Comparison of ENCODE assay signal across 9 mouse cellular contexts in the genomic region with DNA sequence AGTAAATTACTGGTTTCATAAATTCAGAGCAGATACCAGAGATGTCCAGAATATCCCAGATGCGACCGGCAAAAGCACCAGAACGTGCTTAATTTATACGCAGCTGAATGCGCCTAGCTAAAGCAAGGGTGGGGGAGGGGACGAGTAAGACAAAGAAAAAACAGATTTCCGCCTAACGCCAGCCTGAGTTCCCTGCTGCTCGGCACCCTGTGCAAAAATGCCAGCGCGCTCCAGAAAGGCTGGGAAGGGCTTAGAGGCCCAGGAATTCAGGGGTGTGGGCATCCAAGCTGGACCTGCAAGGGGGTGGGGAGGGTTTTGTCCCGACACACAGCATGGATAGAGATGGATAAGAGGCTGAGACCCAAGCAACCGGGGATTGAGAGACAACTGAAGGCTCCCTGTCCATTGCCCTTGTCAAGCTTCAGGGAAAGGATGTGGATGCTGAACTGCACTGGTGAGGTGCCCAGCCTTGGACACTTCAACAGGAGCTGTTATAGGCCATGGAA.
DNase-seq lines count a peak whose midpoint lies in the region; ATAC-seq lines count a peak whose summit lies in the region.
"Had no signal": no experiment of that assay in that cellular context is flagged by ENCODE, and none has a peak within 500 bp of the region (broad histone marks: within the 10 kb centered on the region; RNA-seq: fewer than 3 reads in every experiment).

No protein-coding gene starts in this region.

- H3K9ac ChIP-seq in embryonic facial prominence, embryonic 13.5 days: peak overlapping the region; percentile 57
- no peak overlapping the region; the same call in 1 of the 2 replicates for H3K9ac ChIP-seq in intestine, embryonic 14.5 days (ENCODE audit: low read length)
- peak overlapping the region; percentile 67 for H3K9ac ChIP-seq in midbrain, embryonic 16.5 days (ENCODE audit: low read depth, low read length)

- no peaks in the 10 kb centered on the region for H3K36me3 ChIP-seq in embryonic facial prominence, embryonic 13.5 days
- no peaks in the 10 kb centered on the region for H3K36me3 ChIP-seq in intestine, embryonic 14.5 days (ENCODE audit: control insufficient read depth, insufficient read depth, low read length)
- no peaks in the 10 kb centered on the region for H3K36me3 ChIP-seq in midbrain, embryonic 16.5 days (ENCODE audit: control insufficient read depth, insufficient read depth, low read length)

- peak overlapping the region; percentile 12 for H3K4me3 ChIP-seq in embryonic facial prominence, embryonic 13.5 days
- peak overlapping the region; percentile 6 for H3K4me3 ChIP-seq in intestine, embryonic 14.5 days (ENCODE audit: low read depth, low read length)
- peak overlapping the region; percentile 4; the same call in 1 of the 2 replicates for H3K4me3 ChIP-seq in midbrain, embryonic 16.5 days (ENCODE audit: low read depth, low read length)

- peak; percentile 59 for DNase-seq in heart, adult 11 months
- no peak for DNase-seq in heart, adult 18-20 months
- peak; percentile 71 for DNase-seq in ES-CJ7 (ENCODE audit: low read depth, low spot score)
- peak; percentile 73 for DNase-seq in intestine, embryonic 14.5 days (ENCODE audit: low spot score)
- DNase-seq in spleen, adult 18-20 months: no peak
- DNase-seq in gastrocnemius, postnatal 10 days: no peak

- H3K27ac ChIP-seq in embryonic facial prominence, embryonic 13.5 days: peak overlapping the region; percentile 8; the same call in 1 of the 2 replicates
- no peak overlapping the region for H3K27ac ChIP-seq in intestine, embryonic 14.5 days (ENCODE audit: low read depth)
- H3K27ac ChIP-seq in midbrain, embryonic 16.5 days (ENCODE audit: low read length): peak overlapping the region; percentile 92

- no peaks in the 10 kb centered on the region for H3K9me3 ChIP-seq in embryonic facial prominence, embryonic 13.5 days
- H3K9me3 ChIP-seq in intestine, embryonic 14.5 days (ENCODE audit: control insufficient read depth, low read length): no peaks in the 10 kb centered on the region
- H3K9me3 ChIP-seq in midbrain, embryonic 16.5 days (replicated peaks; ENCODE audit: control insufficient read depth, low read length, poor library complexity, severe bottlenecking): no peaks in the 10 kb centered on the region

- H3K4me2 ChIP-seq in embryonic facial prominence, embryonic 13.5 days: peak overlapping the region; percentile 57
- H3K4me2 ChIP-seq in intestine, embryonic 14.5 days (ENCODE audit: low read length): peak overlapping the region; percentile 47
- H3K4me2 ChIP-seq in midbrain, embryonic 16.5 days (ENCODE audit: low read length): peak overlapping the region; percentile 48

- H3K27me3 ChIP-seq in embryonic facial prominence, embryonic 13.5 days: peaks cover 2% of the 10 kb centered on the region; the same call in 1 of the 2 replicates
- no peaks in the 10 kb centered on the region for H3K27me3 ChIP-seq in intestine, embryonic 14.5 days (replicated peaks; ENCODE audit: control insufficient read depth, insufficient read depth, low read length)
- H3K27me3 ChIP-seq in midbrain, embryonic 16.5 days (ENCODE audit: control insufficient read depth, insufficient read depth, low read depth, low read length): no peaks in the 10 kb centered on the region
- H3K27me3 ChIP-seq: CH12.LX had no signal

- ATAC-seq in embryonic facial prominence, embryonic 13.5 days (ENCODE audit: insufficient number of reproducible peaks, insufficient read depth, low FRiP score, low TSS enrichment, low read depth): no peak
- 0 out of 2 replicates have a peak, but pooled peaks have one; percentile 12 for ATAC-seq in intestine, embryonic 14.5 days (replicated peaks; ENCODE audit: low FRiP score, low TSS enrichment, low read depth)
- ATAC-seq in midbrain, embryonic 16.5 days: peak; percentile 76

- WGBS in embryonic facial prominence, embryonic 13.5 days: 3% methylated on average over 13 of the region's 13 CpGs
- 6% methylated on average over 13 of the region's 13 CpGs for WGBS in intestine, embryonic 14.5 days
- WGBS in midbrain, embryonic 16.5 days: under 1% methylated on average over 13 of the region's 13 CpGs

- peaks cover 29% of the 10 kb centered on the region for H3K4me1 ChIP-seq in embryonic facial prominence, embryonic 13.5 days
- H3K4me1 ChIP-seq in intestine, embryonic 14.5 days (replicated peaks; ENCODE audit: control insufficient read depth, insufficient read depth, low read length): peaks cover 5% of the 10 kb centered on the region
- peaks cover 36% of the 10 kb centered on the region for H3K4me1 ChIP-seq in midbrain, embryonic 16.5 days (ENCODE audit: control insufficient read depth, insufficient read depth, low read length)

Comparison
In these comparisons a context has a peak if more than half of its experiments do, and no peak if none do; other contexts are left out.
1. DNase-seq: peak in heart, adult 11 months (single experiment), ES-CJ7 (single experiment) and intestine, embryonic 14.5 days (single experiment); none in heart, adult 18-20 months (0 of 2), spleen, adult 18-20 months (0 of 2) and gastrocnemius, postnatal 10 days (single experiment).
2. Peak in every context shown above with its lines, with median percentiles within 50 percentile points of each other: H3K4me2 ChIP-seq and H3K4me3 ChIP-seq.